Mouse (Mus musculus): ENCODE results near the gene Cdh15.

Gene Cdh15

DNA sequence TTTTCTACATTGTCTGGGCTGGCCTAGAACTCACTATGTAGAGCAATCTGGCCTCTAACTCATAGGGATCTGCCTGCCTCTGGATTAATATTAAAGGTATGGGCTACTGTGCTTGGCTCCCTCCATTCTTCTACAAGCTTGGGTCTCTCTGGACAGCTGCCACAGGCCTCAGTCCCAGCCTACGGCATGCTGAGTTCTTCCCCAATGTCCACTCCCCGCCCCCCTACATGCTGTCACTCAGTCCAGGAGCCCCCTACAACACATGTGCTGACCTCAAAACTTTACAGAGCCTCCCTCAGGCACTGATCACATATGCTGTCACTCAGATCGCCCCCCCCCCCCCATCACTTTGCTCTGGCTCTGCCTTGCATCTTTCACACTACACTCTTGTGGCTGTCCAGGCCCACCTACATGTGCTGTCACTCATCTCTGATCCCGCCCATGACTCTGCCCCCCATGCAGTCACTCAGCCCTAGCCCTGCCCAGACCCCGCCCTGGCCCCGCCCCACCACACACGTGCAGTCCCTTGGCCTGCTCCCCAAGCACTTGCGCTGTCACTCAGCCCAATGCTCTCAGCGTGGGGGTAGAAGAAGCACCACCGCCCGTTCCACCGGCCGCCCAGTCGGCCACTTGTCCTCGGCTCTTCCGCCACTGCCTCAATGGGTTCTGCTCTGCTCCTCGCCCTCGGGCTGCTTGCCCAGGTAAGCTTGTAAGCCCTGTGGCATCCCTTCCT is at the start of gene Cdh15:
TSS of gene Cdh15 (plus strand) at position 138 of the 733 bp plus-strand sequence.
- DNase-seq (ENCODE audit: low read depth, low spot score): peak; percentile 75

DNA sequence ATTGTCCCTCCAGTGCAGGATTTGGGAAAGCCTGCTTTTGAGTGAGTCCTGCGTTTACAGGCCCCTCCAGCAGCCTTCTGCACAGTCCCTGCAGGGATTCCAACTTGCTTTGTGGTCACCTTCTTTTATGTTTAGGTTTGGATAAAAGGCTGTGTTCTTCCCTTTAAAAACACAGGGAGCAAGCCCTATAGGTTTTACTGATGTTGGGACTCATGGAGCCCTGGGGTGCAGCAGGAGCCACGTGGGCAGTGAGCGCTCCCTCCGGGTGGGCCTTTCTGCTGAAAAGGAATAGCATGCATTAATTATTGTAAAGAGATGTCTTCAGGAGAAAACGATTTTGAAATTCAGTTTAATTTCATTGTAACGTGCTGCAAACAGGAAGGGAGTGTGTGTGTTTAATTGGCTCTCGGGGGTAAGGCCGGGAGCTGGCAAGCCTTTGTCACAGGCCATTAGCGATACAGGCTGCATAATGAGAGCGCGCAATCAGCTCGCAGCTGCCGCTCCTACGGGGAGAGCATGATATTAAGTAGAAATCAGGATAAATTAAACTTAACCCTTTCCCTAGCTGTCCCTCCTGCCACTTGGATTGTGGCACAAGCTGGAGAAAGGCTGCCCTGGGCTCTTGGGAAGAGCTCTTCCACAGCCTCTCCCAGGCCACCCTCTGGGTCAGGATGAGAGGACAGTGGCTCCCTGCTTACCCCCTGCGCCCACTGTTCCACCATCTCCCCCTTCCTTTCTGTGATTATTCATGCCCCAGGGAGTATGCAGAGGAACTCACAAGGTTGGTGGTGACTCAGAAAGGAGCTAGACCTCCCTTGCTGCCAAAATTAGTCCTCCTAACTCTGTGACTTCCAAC is 43.6 kb upstream of the Cdh15 start:
- DNase-seq (ENCODE audit: low read depth, low spot score): no peak

DNA sequence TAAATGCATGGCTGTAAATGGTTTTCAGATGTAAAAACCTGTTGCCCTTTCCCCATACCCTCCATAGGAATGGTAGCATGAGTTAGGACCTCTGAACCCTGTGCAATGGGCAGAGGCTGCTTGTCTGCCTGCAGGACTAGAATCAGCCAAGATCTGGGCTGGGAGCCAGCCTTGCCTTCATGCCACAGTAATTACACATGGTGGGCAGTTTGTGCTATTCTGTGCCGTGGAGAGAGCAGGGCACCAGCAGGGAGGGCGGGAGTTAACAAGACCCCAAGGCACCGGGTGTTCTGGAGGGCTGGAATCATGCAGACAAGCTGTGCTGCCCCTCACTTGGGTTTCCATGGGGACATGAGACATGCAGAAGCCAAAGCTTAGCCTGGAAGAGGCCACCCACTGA is 42.4 kb upstream of the Cdh15 start:
- DNase-seq (ENCODE audit: low read depth, low spot score): no peak

DNA sequence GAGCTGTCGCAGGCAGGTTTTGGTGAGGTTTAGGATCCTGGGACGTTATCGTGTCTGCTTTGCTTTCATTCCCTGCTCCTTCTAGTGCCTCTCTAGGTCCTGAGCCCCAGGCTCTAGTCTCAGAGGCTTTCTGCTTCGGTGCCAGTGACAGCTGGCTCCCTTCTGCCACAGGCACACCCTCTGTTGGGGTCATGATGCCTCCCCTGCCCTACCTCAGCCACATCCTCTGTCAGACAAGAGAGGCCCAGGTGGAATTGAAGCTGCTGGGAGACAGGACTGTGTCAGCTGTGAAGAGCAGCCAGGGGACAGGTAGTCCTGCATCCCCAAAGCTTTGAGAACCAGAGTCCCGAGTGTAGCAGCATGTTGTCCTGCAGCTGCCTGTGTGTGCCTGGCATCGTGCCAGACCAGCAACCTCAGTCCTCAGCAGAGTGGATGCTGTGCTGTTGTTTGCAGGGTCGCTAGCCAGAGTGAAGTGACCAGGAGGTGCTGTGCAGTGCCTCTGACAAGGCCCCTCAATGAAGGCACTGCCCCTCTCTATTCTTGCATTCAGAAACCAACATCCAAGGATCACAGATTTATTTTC is 40.7 kb upstream of the Cdh15 start:
- DNase-seq (ENCODE audit: low read depth, low spot score): no peak

DNA sequence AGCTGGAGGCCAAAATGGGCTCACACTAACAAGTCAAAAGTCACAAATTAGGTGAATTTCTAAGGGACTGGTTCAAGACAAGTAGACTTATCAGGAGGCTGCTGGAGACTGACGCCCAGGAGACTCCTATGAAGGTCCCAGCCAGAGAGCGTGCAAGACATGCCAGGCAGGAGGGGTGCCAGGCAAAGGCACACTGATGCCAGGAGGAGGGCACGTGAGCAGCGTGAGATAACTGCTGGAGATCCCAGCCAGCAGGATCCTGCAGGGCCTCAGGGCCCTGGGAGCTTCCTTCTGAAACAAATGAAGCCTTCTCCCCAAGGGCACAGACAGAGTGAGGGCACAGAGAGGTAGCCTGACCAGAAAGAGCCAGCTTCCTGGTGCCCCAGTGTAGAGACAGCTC is 39.9 kb upstream of the Cdh15 start:
- DNase-seq (ENCODE audit: low read depth, low spot score): no peak

DNA sequence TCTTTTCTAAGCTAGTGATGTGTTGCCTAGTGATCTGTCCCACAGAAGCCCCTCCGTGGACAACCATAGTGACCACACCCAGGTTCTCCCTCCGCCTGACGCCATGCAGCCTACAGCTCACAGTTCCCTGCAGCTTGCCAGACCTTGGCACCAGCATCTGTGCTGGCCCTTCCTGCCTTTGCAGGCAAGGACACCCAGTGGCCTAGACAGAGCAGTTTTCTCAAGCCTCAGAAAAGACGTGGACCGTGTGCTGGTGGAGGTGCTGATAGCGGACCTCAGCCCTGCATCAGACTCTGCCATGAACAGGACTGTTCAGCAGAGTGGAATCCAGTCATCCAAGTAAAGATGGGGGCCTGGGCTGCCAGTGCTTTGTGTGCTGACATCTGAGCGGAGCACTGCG is 37.4 kb upstream of the Cdh15 start:
- no peak for DNase-seq (ENCODE audit: low read depth, low spot score)

DNA sequence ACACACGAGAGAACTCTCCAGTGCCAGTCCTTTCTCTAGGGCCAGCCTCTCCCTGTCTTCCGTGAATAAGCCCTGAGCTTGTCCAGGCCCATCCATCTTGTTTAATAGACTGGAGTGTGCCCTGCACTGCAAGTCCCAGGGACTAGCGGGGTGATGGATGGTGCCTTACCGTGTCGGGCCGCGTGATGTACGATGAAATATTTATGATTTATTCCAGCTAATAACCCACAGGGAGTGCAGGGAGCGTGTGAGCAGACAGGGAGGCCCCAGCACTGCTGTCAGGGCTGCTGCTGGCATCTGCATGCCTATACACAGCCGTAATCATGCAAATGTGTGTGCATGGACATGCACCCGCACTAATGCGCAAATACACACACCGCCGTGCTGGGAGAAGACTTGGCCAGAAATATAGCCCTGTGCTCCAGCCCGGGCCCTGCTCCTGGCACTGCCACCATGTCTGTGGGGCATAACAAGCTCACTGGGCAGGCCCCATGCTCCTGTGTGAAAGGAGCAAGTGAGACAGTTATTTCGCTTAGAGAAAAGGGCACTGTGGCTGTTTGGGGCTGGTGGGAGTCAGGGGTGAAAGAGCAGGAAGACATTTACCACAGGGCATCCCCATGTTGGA is 35.8 kb upstream of the Cdh15 start:
- no peak for DNase-seq (ENCODE audit: low read depth, low spot score)

DNA sequence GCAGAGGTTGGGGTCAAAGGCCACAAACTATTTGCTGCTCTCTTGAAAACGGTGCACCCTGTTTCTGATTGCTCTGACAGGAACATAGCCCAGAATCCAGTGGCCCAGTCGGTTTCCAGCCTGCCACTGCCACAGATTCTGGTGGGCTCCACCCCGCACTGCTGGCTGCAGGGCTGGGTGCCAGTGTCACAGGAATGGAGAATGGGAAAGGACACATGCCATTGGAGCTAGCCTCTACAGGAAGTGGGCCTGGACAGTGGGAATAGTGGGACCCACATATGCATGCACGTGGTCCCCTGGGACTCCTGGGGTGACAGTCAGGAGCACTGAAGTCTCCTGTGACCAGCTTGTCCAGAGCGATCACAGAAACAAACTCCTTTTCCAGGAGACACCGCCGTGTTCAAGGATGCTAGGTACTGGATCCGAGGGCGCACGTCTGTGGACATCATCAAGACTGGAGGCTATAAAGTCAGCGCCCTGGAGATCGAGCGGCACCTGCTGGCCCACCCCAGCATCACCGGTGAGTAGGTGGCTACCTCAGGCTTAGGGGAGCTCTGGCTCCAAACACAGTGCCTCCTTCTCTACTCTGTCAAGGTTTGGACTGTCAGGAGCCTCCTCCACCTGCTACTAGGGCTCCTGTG is 35.0 kb upstream of the Cdh15 start:
- peak; percentile 54 for DNase-seq (ENCODE audit: low read depth, low spot score)

DNA sequence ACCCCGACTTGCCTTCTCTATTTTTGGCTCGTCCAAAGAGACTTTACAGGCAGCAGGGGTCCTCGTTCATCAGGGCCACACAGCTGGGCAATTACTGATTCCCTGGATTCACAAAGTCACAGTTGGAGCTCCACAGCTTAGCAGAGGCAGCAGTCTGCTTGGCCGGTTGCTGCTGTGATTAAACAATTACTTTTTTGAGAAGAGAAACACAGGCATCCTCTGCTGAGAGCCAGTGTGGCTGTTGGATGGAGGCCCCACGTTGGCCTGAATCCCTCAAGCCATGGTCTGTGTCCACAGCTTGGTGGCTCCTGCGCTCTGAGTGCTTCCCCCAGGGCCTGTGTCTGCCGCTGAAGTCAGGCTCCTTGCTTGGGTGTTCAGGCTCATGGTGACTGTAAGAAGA is 33.2 kb upstream of the Cdh15 start:
- no peak for DNase-seq (ENCODE audit: low read depth, low spot score)

DNA sequence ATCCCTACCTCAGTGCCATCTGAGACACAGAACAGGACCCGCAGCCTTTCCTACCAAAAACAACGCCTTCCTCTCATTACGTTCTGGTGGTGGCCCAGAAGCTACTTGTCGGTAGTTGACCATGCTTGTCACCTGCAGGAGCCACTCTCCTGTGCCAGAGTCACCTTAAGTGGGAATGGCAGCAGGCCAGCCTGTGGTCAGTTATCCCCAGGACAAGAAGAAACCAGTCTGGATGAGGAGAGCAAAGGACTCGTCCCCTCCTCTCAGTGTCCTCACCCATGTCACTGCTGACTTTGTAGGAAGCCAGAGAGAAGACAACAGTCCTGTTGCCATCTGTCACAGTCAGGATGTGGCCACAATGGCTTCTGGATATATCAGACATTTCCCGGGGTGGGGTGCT is 30.8 kb upstream of the Cdh15 start:
- no peak for DNase-seq (ENCODE audit: low read depth, low spot score)

DNA sequence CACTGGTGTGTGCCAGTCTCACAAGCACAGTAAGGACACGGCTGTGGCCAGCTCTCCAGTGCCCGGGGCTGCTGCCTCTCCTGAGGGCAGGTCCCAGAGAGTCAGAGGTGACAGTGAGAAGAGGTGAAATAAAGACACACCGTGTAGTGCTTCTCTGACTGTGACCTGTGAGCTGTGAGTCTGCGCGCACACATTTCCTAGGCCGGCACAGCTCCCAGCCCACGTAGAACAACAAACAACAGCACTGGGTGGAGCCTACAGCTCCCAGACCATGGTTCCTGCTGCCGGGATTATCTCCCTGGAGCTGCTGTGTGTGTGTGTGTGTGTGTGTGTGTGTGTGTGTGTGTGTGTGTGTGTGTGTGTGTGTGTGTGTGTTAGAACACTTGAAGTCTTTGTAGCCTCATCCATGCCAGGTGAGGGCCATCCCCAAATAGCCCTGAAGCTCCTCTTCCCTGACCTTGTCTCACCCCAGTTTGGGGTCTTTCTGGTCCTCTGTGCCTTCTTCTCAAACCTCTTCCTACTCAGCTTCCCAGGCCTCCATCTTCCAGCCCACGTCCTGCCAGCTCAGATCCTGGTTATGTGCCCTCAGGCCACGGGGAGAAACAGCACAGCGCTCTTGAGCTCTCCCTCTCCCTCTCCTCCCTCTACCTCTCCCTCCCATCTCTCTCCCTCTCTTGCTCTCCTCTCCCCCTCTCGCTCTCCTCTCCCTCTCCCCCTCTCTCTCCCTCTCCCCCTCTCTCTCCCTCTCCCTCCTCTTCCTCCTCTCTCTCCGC is 29.9 kb upstream of the Cdh15 start:
- no peak for DNase-seq (ENCODE audit: low read depth, low spot score)

DNA sequence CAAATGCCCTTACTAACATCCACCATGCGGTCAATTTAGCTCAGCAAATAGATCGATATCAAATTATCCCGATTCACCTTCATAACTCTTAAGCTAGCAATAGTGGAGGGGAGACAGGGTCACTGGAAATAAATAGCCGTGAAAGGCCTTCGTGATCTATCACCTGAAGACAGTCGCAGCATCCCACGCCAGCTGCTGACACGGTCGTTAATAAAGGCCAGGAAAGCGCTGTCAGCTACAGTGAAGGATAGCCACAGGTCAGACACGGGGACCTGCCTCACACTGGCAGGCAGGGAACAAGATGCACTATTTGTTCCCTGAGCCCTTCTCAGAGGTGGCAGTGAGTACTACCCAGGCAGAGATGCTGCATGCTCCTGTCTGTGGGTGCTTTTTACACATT is 28.0 kb upstream of the Cdh15 start:
- DNase-seq (ENCODE audit: low read depth, low spot score): no peak

DNA sequence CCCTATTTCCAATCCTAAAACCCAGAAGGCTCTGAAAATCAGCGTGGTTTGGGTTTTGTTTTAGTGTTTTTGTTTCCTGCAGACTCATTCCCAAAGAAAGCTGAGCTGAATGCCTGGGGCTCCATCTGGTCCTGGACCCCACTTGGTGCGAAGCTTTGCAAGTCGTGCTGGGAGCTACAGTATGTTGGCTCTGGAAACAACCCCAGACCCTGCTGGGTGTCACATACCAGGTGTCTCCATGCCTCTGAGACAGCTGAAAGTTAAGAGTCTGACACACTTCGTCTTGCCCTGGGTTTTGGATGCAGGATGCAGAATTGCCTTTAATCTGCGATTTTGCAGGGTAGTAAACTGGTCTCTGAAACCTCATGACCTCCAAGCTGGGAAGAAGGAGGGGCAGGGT is 23.2 kb upstream of the Cdh15 start:
- DNase-seq (ENCODE audit: low read depth, low spot score): no peak

DNA sequence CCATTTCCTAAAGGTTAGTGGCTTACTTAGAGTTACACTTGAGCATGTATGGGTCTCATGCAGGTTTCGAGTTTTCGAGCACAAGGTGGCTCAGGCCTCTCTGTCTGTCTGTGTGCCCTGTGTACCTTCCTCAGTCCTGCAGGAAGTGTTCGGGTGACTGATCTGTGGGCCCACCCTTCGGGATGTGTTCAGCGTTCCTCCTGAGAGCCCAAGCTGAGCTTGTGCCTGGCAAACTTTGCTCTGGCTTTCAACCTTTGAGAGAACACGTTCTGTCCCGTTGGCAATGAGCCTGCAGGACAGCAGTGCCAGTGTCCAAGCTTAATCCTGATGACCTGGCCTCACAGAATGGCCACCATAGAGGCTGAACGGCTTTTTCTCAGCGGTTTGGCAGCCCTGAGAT is 22.8 kb upstream of the Cdh15 start:
- no peak for DNase-seq (ENCODE audit: low read depth, low spot score)

DNA sequence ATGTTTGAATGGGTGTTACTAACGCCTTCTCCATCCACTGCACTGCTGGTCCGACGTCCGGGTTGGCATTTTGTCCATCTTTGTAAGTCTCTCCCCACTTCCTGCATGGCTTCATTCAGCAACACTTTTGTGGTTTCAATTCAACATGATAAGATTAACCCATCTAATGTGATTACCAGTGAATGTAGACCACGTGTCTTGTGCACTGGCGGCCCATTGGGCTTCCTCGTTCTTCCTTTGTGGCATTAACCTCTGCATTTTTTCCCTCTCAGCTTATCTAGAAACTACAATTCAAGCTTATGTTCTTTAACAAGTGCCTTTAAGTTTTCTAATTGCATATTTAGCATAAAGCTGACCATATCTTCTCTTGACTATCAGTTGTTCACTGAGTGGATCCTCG is 22.4 kb upstream of the Cdh15 start:
- DNase-seq (ENCODE audit: low read depth, low spot score): no peak

DNA sequence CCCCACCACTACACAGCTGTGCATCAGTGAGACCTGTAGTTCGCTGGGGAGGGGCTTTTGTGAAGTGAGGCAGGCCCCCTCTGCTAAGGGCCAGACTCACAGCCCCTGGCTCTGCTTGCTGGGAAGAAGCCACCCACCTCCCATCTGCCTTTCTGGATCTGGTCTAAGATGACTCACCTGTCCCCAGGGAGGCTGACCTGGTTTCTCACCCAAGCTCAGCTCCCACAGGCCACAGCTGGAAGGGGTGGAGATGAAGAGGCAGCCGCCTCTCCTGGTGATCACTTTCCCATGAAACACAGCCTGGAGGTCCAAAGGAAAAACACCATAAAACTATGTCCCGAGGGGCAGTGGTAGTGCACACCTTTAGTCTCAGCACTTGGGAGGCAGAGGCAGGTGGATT is 18.4 kb upstream of the Cdh15 start:
- no peak for DNase-seq (ENCODE audit: low read depth, low spot score)

DNA sequence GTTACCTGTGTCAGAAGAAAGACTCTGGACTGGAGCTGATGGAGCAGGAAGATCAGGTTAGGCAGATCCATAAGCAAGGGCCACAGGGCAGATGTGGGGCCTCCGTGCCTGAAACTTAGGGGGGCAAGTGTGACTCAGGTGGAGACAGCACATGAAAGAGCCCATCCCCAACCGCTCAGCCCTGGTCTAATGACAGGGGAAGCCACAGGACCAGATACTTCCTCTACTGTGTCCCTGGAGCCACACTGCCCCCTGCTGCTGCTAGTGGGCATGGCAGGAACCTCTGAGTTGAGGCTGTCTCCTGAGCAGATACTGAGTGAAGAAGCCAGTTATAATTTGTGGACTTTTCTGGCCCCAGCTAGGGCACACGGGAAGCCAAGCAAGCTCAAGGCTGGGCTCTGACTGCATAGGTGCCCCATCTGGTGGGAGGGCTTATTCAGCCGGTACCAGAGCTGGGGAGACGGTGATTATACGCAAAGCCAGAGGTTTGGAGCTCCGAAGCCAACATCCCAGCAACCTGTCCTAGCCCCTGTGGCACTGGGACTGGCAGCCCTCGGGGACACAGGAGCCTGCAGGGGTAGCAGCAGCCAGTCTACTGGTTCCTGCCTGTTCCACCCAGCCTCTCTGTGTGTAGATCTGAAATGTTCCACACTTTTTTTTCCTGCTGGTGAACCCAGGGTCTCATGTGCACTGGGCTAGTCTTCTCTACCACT is 17.3 kb upstream of the Cdh15 start:
- DNase-seq (ENCODE audit: low read depth, low spot score): peak; percentile 85

DNA sequence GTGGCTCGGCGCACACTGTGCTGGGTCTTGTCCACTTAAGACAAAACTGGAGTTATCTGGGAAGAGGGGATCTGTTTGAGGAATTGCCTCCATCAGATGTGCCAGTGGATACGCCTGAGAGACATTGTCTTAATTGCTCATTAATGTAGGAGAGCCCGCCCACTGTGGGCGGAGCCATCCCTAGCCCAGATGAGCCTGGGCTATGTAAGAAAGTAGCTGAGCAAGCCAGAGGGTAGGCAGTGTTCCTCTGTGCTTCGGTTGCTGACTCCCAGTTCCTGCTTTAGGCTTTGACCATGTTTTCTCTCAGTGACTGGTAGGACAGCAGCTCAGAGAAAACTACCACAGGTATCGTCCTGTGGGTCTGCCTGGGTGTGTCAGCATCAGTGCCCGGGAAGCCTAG is 13.3 kb upstream of the Cdh15 start:
- DNase-seq (ENCODE audit: low read depth, low spot score): no peak

DNA sequence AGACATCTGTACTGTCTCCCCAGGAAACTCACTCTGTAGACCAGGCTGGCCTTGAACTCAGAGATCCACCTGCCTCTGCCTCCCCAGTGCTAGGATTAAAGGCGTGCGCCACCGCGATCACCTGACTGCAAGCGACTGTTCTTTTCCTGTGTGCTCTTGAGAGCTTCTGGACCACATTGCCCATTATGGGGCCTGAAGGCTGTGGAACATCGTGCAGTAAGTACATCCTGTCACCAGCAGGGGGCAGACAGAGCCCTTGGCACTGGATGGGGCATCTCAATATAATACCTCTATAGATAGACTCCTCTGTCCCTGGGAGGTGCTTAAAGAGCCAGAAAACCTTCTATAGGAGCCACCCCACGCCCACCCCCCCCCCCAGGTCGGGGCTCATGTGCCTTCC is 12.8 kb upstream of the Cdh15 start:
- DNase-seq (ENCODE audit: low read depth, low spot score): peak; percentile 91

DNA sequence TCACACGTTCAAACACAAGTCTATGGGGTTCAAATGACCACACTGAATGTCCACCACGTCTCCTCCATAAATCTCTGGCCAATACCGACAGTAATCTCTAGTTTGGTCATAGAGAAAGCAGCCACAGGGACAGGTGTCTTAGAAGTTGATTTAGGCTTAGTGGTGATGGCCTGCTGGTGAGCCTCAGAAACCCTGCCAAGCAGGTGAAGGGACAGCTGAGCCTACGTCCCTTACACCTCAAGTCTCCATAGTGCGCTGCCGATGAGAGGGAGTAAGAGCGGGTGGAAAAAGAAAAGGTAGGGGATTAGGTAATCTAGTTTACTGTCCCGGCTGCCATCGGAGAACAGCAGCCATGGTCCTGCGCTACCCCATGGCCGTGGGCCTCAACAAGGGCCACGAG is 11.6 kb upstream of the Cdh15 start:
- no peak for DNase-seq (ENCODE audit: low read depth, low spot score)

All from ES-CJ7 (cell line).